In the genomic region with DNA sequence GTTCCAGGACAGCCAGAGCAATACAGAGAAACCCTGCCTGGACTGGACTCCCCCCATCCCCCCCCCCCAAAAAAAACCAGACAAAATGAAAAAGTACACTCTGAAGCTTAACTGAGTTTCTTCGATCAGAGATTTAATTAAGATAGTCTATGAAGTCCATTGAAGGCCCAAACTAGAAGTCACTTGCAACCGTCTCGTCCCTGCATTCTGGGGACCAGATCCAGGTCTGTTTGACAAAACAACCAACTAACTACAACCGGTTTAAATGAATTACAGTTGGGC, we compare ENCODE assay signal across 8 mouse cellular contexts. TPM values are rescaled to one million over a fixed set of nuclear protein-coding genes. Genes with fewer than 3 reads are reported as not detected.
DNase-seq lines count a peak whose midpoint lies in the region; ATAC-seq and TF ChIP-seq lines count a peak whose summit lies in the region.

No protein-coding gene starts in this region.

- no peak for ATAC-seq in heart, embryonic 13.5 days (ENCODE audit: extremely low read depth, insufficient number of reproducible peaks, low FRiP score, low TSS enrichment)
- no peak for ATAC-seq in forebrain, embryonic 15.5 days (replicated peaks)
- no peak for ATAC-seq in liver, embryonic 16.5 days (ENCODE audit: low read depth)

- peak overlapping the region; percentile 100 for H3K27ac ChIP-seq in heart, embryonic 13.5 days (replicated peaks)
- H3K27ac ChIP-seq in ES-Bruce4 (ENCODE audit: insufficient read depth, low read length): peak overlapping the region; percentile 60
- peak overlapping the region; percentile 100 for H3K27ac ChIP-seq in forebrain, embryonic 15.5 days (replicated peaks)
- peak overlapping the region; percentile 97 for H3K27ac ChIP-seq in liver, embryonic 16.5 days (ENCODE audit: low read length)

- WGBS in heart, embryonic 13.5 days: 15% methylated on average over 4 of the region's 4 CpGs
- WGBS in forebrain, embryonic 15.5 days: 16% methylated on average over 4 of the region's 4 CpGs
- 5% methylated on average over 4 of the region's 4 CpGs for whole genome bisulfite sequencing in liver, embryonic 16.5 days (ENCODE audit: insufficient replicate concordance)

- DNase-seq in heart, adult 18-20 months: no peak
- no peak for DNase-seq in urinary bladder, adult 2 months (ENCODE audit: low spot score)
- no peak for DNase-seq in layer of hippocampus, adult 11-12 months (ENCODE audit: low spot score)
- no peak for DNase-seq in lung, postnatal 36 days

- H3K27me3 ChIP-seq in heart, embryonic 13.5 days (replicated peaks): no peaks in the 10 kb centered on the region
- H3K27me3 ChIP-seq in ES-Bruce4 (ENCODE audit: control insufficient read depth, insufficient read depth, low read length, poor library complexity, severe bottlenecking): no peaks in the 10 kb centered on the region
- no peaks in the 10 kb centered on the region for H3K27me3 ChIP-seq in forebrain, embryonic 15.5 days
- H3K27me3 ChIP-seq in liver, embryonic 16.5 days (ENCODE audit: control insufficient read depth, insufficient read depth, low read depth, low read length): no peaks in the 10 kb centered on the region

- no peaks in the 10 kb centered on the region for H3K9me3 ChIP-seq in heart, embryonic 13.5 days
- no peaks in the 10 kb centered on the region for H3K9me3 ChIP-seq in ES-Bruce4 (replicated peaks; ENCODE audit: control insufficient read depth, insufficient read depth, low read length, poor library complexity, severe bottlenecking)
- no peaks in the 10 kb centered on the region for H3K9me3 ChIP-seq in forebrain, embryonic 15.5 days
- no peaks in the 10 kb centered on the region for H3K9me3 ChIP-seq in liver, embryonic 16.5 days (replicated peaks; ENCODE audit: control insufficient read depth, low read length)

- peak overlapping the region; percentile 83 for H3K4me2 ChIP-seq in heart, embryonic 13.5 days
- peak overlapping the region; percentile 59 for H3K4me2 ChIP-seq in forebrain, embryonic 15.5 days (replicated peaks)
- H3K4me2 ChIP-seq in liver, embryonic 16.5 days (ENCODE audit: low read depth, low read length): peak overlapping the region; percentile 73

- peak overlapping the region; percentile 100 for H3K9ac ChIP-seq in heart, embryonic 13.5 days
- peak overlapping the region; percentile 98 for H3K9ac ChIP-seq in ES-Bruce4 (ENCODE audit: low read depth, poor library complexity, severe bottlenecking)
- H3K9ac ChIP-seq in forebrain, embryonic 15.5 days (replicated peaks): peak overlapping the region; percentile 100
- H3K9ac ChIP-seq in liver, embryonic 16.5 days (ENCODE audit: low read depth, low read length): peak overlapping the region; percentile 99

- H3K4me1 ChIP-seq in heart, embryonic 13.5 days: peaks cover 39% of the 10 kb centered on the region
- H3K4me1 ChIP-seq in ES-Bruce4 (ENCODE audit: control insufficient read depth, insufficient read depth, low read length): peaks cover 1% of the 10 kb centered on the region
- peaks cover 53% of the 10 kb centered on the region for H3K4me1 ChIP-seq in forebrain, embryonic 15.5 days
- H3K4me1 ChIP-seq in liver, embryonic 16.5 days (ENCODE audit: control insufficient read depth, low read depth, low read length): peaks cover 34% of the 10 kb centered on the region

- TF ChIP-seq POLR2A in ES-Bruce4 (IDR thresholded peaks at IDR 0.05; ENCODE audit: insufficient read depth, low read length): no peak

- no peak for TF ChIP-seq CTCF in ES-Bruce4 (IDR thresholded peaks at IDR 0.05; ENCODE audit: low read depth, low read length)

- TF ChIP-seq EP300 in ES-Bruce4 (IDR thresholded peaks at IDR 0.05; ENCODE audit: insufficient read depth, low read depth, low read length): no peak

- peak overlapping the region; percentile 98 for H3K4me3 ChIP-seq in heart, embryonic 13.5 days
- peak overlapping the region; percentile 69 for H3K4me3 ChIP-seq in ES-Bruce4 (ENCODE audit: low read depth, low read length)
- H3K4me3 ChIP-seq in forebrain, embryonic 15.5 days: peak overlapping the region; percentile 95
- peak overlapping the region; percentile 86 for H3K4me3 ChIP-seq in liver, embryonic 16.5 days (ENCODE audit: low read depth, low read length)

- no peaks in the 10 kb centered on the region for H3K36me3 ChIP-seq in heart, embryonic 13.5 days
- no peaks in the 10 kb centered on the region for H3K36me3 ChIP-seq in ES-Bruce4 (ENCODE audit: control insufficient read depth, insufficient read depth, low read length, poor library complexity, severe bottlenecking)
- H3K36me3 ChIP-seq in forebrain, embryonic 15.5 days: peaks cover 3% of the 10 kb centered on the region; the same call in 1 of the 2 replicates
- H3K36me3 ChIP-seq in liver, embryonic 16.5 days (ENCODE audit: control insufficient read depth, insufficient read depth): no peaks in the 10 kb centered on the region

RNA-seq across cellular contexts. Expression of gene Bicral, which starts 2.2 kb away (rescaled TPM):
- 3.0 and 3.4 TPM in 2 replicates for polyA plus RNA-seq in heart, embryonic 13.5 days (2015; fragmentation: Nextera tagmentation; extraction: Ambion mirVana)
- total RNA-seq in heart, adult 18-20 months (2021): 10 to 100 TPM in 1 of 2 experiments, 1 to 10 TPM in 1; 7.5 to 13.0 TPM
- polyA plus RNA-seq in ES-Bruce4 (2011; ENCODE audit: insufficient read depth, insufficient read length, low read depth, missing spikeins): 24.2 and 26.7 TPM in 2 replicates
- 8.9 and 9.2 TPM in 2 replicates for polyA plus RNA-seq in forebrain, embryonic 15.5 days (2015; fragmentation: Nextera tagmentation; extraction: Ambion mirVana)
- polyA plus RNA-seq in liver, embryonic 16.5 days (2015; fragmentation: Nextera tagmentation; extraction: Ambion mirVana): 2.4 and 2.5 TPM in 2 replicates
- polyA plus RNA-seq in urinary bladder, adult 2 months (2012; rRNA removed): 9.1 and 15.2 TPM in 2 replicates

RNA-seq across cellular contexts. Expression of gene Tbcc, which starts 34.4 kb away (rescaled TPM):
- 39.3 and 39.8 TPM in 2 replicates for polyA plus RNA-seq in heart, embryonic 13.5 days (2015; fragmentation: Nextera tagmentation; extraction: Ambion mirVana)
- 10 to 100 TPM; 16.0 to 16.6 TPM for total RNA-seq in heart, adult 18-20 months (2021)
- 10.6 and 10.8 TPM in 2 replicates for polyA plus RNA-seq in ES-Bruce4 (2011; ENCODE audit: insufficient read depth, insufficient read length, low read depth, missing spikeins)
- polyA plus RNA-seq in forebrain, embryonic 15.5 days (2015; fragmentation: Nextera tagmentation; extraction: Ambion mirVana): 65.9 and 68.6 TPM in 2 replicates
- polyA plus RNA-seq in liver, embryonic 16.5 days (2015; fragmentation: Nextera tagmentation; extraction: Ambion mirVana): 15.5 and 16.3 TPM in 2 replicates
- polyA plus RNA-seq in urinary bladder, adult 2 months (2012; rRNA removed): 20.3 and 21.5 TPM in 2 replicates

RNA-seq across cellular contexts. Expression of gene Prph2, which starts 54.2 kb away (rescaled TPM):
- polyA plus RNA-seq in heart, embryonic 13.5 days (2015; fragmentation: Nextera tagmentation; extraction: Ambion mirVana): not detected in 2 replicates
- total RNA-seq in heart, adult 18-20 months (2021): not detected
- not detected in 2 replicates for polyA plus RNA-seq in ES-Bruce4 (2011; ENCODE audit: insufficient read depth, insufficient read length, low read depth, missing spikeins)
- not detected in 2 replicates for polyA plus RNA-seq in forebrain, embryonic 15.5 days (2015; fragmentation: Nextera tagmentation; extraction: Ambion mirVana)
- polyA plus RNA-seq in liver, embryonic 16.5 days (2015; fragmentation: Nextera tagmentation; extraction: Ambion mirVana): not detected in 2 replicates
- polyA plus RNA-seq in urinary bladder, adult 2 months (2012; rRNA removed): not detected in 2 replicates
